Mouse (Mus musculus) induced T-regulatory cell, adult 2 months (primary cell): ENCODE measurements around the gene Gpn1.

Source experiments
- DNase-seq: peaks from one replicate; pipeline ENCODE4 v3.0.0-alpha.2; 2012; ENCODE audit warnings: low read depth

The Gpn1 gene

GRCm38 (mm10) chr5:31494513-31495297, at the start of gene Gpn1:
TSS of gene Gpn1 (plus strand) at chr5:31494741.
- DNase-seq: peak; percentile 92

GRCm38 (mm10) chr5:31451336-31451735, 43.2 kb upstream of the Gpn1 start:
- peak; percentile 47 for DNase-seq

- DNase-seq: peak; percentile 94
Observed at GRCm38 (mm10) chr5:31451878-31452561, 42.5 kb upstream of the Gpn1 start, which contains the start of gene Zfp512. TSS of gene Zfp512 (plus strand) at chr5:31452431.

GRCm38 (mm10) chr5:31452562-31452878, 42.0 kb upstream of the Gpn1 start:
- DNase-seq: no peak

- DNase-seq: no peak
Observed at GRCm38 (mm10) chr5:31452886-31453410, 41.6 kb upstream of the Gpn1 start.

- DNase-seq: no peak
Observed at GRCm38 (mm10) chr5:31467798-31468197, 26.7 kb upstream of the Gpn1 start.

GRCm38 (mm10) chr5:31469711-31470110, 24.8 kb upstream of the Gpn1 start:
- no peak for DNase-seq

- DNase-seq: peak; percentile 77
Observed at GRCm38 (mm10) chr5:31470334-31470733, 24.2 kb upstream of the Gpn1 start.

- no peak for DNase-seq
Observed at GRCm38 (mm10) chr5:31480536-31480935, 14.0 kb upstream of the Gpn1 start.

- DNase-seq: no peak
Observed at GRCm38 (mm10) chr5:31485440-31485839, 9.1 kb upstream of the Gpn1 start, which contains the start of gene 4930548H24Rik. TSS of gene 4930548H24Rik (plus strand) at chr5:31485740.

GRCm38 (mm10) chr5:31487889-31488288, 6.7 kb upstream of the Gpn1 start:
- DNase-seq: no peak

- DNase-seq: no peak
Observed at GRCm38 (mm10) chr5:31489116-31489769, 5.3 kb upstream of the Gpn1 start.

GRCm38 (mm10) chr5:31492031-31492430, 2.5 kb upstream of the Gpn1 start:
- DNase-seq: no peak

GRCm38 (mm10) chr5:31504843-31505242, 10.3 kb downstream of the Gpn1 start:
- no peak for DNase-seq

GRCm38 (mm10) chr5:31512481-31512880, 17.9 kb downstream of the Gpn1 start:
- no peak for DNase-seq

- DNase-seq: peak; percentile 34
Observed at GRCm38 (mm10) chr5:31520556-31520955, 26.0 kb downstream of the Gpn1 start.

GRCm38 (mm10) chr5:31526354-31527116, 32.0 kb downstream of the Gpn1 start, which contains the start of gene Slc4a1ap:
TSS of gene Slc4a1ap (plus strand) at chr5:31526995.
- DNase-seq: peak; percentile 95

- DNase-seq: peak; percentile 51
Observed at GRCm38 (mm10) chr5:31527117-31527680, 32.7 kb downstream of the Gpn1 start.

- DNase-seq: peak; percentile 23
Observed at GRCm38 (mm10) chr5:31527707-31528106, 33.2 kb downstream of the Gpn1 start, which contains the start of gene Supt7l. TSS of gene Supt7l (minus strand) at chr5:31527807.

- DNase-seq: peak; percentile 53
Observed at GRCm38 (mm10) chr5:31528560-31528959, 34.0 kb downstream of the Gpn1 start.

- peak; percentile 19 for DNase-seq
Observed at GRCm38 (mm10) chr5:31535228-31535627, 40.7 kb downstream of the Gpn1 start.
